Mouse (Mus musculus): Measurements from ENCODE around the gene Kpna6.

Gene Kpna6

DNA sequence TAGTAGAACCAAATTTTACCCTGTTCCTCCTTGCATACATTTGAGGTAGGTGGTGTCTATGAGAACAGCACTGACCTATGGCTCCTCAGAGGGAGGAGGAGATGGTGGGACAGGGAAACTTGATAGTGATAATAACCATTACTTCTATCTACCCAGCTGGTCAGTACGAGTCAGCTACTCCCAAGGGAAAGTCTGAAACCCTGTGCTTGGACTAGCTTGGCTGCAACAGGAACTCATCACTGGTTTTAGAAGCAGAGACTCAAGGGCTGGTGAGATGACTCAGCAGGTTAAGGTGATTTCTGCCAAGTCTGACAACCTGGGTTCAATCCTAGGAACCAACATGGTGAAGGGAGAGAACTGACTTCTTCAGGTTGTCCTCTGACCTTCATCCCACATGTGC, 23.9 kb downstream of the Kpna6 start:
- no peak for DNase-seq (ENCODE audit: low read depth)

- peak; percentile 28 for DNase-seq (ENCODE audit: low read depth)
Observed at GRCm38 (mm10) chr4:129645204-129645603, 27.4 kb downstream of the Kpna6 start.

DNA sequence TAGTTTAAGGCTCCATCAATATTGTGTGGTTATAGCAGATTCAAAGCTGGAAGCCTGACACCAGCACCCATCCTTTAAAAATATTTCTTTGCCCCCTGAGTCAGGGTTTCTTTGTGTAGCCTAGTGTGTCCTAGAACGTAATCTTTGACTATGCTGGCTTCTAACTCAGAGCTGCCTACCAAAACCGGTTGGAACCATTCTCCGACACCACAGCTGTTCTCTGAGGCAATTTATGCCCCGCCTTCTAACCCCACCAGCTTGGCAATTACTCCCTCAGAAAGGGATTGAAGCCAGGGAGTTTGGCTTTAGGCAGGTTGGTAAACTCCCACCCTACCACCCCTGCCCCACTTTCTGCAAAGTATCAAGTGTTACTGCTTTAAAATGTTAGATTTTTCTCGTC, 30.8 kb downstream of the Kpna6 start:
- DNase-seq (ENCODE audit: low read depth): no peak

DNA sequence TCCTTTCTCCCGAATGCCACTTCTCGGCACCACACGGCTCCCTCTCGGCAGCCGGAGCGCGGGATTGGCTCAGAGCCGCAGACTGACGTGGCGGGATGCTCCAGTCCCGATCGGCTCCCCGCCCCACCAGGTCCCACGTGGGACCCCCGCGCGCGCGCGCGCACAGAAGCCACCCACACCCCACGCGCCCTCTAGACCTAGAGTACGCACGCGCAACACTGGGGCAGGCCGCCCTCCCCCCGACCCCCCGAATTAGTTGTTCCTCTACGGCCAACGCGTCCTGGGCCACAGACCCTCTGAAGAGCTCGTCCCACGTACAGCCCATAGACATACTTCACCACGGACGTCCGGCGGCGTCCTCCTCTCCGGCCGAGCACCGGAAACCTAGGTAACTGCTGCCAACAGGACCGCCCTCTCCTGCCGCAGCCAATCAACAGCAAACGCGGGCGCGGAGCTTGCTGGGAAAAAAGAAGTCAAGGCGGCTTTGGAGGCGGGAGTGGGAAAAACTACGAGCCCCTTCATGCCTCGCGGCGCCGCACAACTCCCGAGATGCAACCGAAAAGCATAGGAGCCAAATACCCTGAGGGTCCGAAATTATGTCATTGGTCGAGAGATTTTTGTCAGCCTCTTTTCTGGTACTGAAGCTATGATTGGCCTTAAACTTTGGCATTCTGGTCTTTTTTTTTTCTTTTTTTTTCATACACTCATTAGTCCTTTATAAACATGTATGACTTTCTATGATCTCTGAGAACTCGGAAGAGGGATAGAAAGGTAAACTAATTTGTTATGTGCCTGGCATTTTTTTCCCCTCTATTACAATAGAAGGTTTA, 31.7 kb downstream of the Kpna6 start, which contains the start of gene Txlna:
Gene Txlna, minus strand, starts transcription at position 428 of the 830 bp plus-strand sequence.
- peak; percentile 95 for DNase-seq (ENCODE audit: low read depth)

DNA sequence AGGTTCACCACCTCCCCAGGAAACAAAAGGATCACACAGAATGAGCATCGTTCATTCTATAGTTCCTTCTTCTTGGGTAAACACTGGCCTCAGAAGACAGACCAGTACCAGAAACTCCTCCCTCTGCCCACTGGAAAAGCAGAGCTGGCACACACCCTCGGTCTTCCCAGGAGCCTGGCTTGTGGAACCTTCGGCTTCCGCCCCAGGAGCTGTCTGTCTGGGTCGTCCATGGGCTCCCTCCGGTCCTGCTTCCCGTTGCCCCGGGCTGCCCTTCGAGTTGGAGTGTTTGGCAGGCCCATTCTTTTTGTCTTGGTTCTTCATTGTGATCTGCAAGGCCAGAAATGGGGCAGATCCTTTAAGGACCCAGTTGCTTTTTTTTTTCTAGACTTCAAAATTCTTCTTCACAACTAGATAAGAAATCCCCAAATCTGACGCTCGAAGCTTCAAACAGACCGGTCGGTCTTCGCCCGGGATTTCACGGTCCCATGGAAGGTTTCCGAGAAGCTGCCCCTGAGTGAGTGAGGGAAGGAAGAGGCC, 32.4 kb downstream of the Kpna6 start:
- no peak for DNase-seq (ENCODE audit: low read depth)

GRCm38 (mm10) chr4:129639221-129639620, 33.3 kb downstream of the Kpna6 start:
- DNase-seq (ENCODE audit: low read depth): no peak

DNA sequence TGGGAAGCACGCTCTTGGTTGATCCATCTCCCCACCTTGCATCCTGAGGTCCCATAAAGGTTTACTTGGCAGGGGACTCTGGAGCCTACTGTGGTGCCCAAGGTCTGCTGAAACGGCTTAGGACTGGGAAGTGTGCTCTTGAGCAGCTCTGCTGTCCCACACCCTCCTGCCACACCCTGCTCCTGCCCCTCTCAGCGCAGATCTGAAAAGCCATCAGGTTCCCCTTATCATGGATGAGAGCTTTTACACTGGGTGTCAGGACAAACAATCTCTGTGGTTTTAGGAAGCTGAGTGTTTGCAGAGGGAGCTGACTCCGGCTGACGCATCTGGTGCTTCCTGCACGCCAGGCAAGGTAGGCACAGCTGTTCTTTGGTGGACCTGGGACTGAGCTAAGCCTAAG, 38.7 kb downstream of the Kpna6 start:
- DNase-seq (ENCODE audit: low read depth): no peak

DNA sequence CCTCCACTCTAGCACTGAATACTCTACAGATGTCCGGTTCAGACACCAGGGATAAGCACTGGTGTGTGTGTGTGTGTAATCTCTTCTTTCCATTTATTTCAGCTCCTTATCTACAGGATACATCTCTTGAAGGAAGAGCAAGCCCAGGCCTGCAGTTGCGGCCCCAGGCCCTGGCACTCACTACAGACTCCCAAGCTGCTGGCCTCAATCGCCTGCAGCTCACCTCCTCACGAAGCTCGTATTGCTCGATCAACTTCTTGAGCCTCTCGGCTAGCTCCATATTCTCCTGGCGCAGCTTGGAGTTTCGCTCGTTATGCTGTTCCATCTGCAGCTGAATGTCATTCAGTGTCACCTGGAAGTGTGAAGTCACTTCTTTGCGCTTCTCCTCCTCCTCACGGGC, 40.7 kb downstream of the Kpna6 start:
- DNase-seq (ENCODE audit: low read depth): no peak

DNA sequence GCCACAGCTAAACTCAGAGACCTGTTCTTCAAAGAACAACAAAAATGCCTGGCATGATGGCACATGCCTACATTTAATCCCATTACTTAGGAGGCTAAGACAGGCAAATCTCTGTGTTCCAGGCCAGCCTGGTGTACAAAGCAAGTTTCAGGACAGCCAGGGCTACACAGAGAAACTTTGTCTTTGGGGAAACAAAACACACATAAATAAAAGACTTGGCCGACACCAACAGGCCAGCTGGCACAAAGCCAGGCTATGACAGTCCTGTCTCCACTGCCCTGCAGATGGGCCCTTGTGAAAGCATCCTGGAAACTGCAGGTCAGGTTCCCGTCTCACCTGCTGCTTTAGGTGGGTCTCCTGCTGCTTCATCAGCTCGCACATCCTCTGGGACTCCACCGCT, 41.6 kb downstream of the Kpna6 start:
- no peak for DNase-seq (ENCODE audit: low read depth)

DNA sequence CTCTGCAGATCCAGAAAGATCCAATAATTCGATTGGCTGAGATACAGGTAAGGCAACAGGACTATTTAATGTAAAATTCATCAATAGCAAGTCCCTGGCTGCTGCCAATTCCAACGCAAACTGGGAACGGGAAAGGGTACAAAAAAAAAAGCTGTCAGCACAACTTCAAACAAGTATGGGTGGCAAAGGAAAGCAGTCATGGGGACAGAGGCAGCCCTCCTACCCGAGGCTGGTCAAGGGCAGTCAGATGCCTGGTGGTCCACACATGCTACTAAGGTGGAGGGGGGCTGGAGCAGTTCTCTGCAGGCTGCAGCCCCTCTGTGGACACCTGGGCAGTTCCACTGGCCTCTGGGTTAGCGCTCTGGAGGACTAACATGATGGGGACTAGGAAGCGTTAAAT, 46.5 kb downstream of the Kpna6 start:
- no peak for DNase-seq (ENCODE audit: low read depth)

GRCm38 (mm10) chr4:129625496-129625895, 47.1 kb downstream of the Kpna6 start:
- no peak for DNase-seq (ENCODE audit: low read depth)

- DNase-seq (ENCODE audit: low read depth): peak; percentile 79
Observed at GRCm38 (mm10) chr4:129625029-129625370, 47.6 kb downstream of the Kpna6 start.

DNA sequence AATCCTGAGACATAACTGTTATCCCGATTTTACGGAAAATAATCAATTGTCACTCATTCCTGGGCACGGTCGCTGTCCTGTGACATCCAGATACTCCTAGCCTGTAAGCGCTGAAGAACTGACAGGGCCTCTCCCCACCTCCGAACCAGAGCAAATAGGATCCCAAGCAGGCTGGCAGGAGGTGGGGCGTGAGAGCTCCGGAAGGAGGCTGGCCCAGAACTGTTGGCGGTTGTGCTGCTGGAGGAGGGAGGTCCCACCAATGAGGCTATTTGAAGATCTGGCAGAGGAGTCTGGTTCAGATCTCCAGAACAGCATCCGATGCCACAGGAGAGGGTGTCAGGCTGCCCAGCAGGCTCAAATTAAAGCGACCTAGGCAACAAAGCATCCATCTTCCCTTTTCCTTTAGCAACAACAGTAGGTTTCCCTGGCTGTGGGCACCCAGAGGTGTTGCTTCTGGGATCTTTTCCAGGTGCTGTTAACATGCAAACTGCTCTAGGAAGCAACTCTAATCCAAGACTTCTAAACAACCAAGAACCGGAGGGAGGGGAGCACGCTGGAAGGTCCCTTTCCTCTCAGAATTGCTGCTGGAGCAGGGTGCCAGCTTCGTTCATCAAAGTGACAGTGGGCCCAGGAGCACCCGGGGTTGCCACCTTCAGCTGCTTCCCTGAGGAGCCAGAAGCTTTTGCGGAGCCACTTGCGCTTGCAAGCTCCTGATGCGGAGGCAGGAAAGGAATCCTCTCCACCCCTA, 48.1 kb downstream of the Kpna6 start:
- DNase-seq (ENCODE audit: low read depth): peak; percentile 94

DNA sequence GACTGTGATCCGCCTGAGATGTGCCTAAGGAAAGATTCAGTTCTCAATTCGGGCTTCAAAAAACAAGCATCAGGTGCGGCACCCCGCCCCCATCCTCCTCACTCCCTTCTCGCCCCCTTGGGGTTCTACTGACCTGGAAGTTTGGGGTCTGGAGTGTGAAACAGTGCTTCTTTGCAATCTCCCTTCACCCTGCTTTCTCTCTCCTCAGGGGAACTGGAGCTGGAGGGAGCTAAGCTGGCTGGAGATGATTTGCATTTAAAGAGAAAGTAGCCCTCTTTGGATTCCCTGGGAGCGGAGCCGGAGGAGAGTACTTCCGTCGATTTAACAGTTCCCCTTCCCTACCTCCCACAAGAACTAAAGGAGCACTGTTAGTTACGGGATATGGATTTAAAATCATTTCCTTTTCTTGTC, 48.9 kb downstream of the Kpna6 start, which contains the start of gene Ccdc28b:
Gene Ccdc28b, minus strand, starts transcription at position 267 of the 411 bp plus-strand sequence.
- no peak for DNase-seq (ENCODE audit: low read depth)

GRCm38 (mm10) chr4:129622803-129623535, 49.6 kb downstream of the Kpna6 start:
- no peak for DNase-seq (ENCODE audit: low read depth)

DNA sequence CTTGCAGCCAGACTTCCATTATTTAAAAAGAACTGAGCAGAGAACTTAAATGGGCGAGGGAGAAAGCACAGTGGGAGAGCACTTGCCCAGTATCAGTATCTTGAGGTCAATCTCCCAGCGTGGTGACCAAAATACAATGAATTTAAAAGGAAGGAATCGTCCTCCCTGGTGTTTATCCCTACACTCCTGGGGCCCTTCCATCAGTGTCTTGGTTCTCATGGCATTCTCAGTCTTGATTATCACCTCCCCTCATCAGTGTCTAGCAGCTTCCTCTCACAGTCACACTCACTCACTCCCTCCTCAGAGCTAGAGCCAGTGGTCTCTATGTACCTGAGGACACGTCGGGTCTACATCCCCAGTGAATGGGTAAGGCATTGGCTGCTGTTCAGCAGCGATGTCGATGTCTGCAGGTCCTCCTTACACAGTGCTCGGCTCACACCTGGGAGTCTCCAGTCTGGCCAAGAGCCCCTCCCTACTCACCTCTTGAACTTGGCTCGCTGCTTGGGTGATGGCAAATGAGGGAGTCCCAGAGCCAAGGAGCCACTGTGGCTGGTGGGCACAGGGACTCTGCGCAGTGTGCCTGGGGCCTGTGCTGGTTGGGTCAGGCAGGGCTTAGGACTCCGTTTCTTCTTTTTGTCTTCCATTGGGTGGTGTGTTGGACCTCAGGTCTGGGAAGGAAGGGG, 50.3 kb downstream of the Kpna6 start:
- DNase-seq (ENCODE audit: low read depth): no peak

DNA sequence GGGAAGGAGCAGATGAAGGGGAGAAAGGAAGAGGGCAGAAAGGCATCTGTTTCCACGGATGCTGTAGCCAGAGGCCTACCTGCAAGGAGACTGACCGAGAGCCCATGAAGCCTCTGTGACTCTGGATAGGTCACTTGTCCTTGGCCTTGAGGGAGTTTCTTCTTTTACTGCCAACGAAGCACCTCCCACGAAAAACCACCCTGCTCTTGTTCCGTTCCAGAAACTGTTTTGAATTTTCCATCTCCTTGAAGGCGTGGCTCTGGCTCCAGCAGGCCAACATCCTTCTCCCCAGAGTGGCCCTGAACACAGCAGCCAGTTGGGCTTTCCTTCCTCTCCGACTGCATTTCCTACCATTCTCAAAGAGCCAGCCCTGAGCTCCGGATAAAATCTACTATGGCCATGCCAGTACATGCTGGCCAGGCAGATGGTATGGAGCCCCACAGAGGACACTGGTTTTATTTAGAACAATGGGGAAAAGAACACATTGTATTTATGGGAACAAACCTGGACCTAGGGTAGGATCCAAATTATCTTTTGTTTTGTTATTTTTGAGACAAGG, 51.2 kb downstream of the Kpna6 start:
- no peak for DNase-seq (ENCODE audit: low read depth)

- DNase-seq (ENCODE audit: low read depth): no peak
Observed at GRCm38 (mm10) chr4:129620419-129621282, 51.9 kb downstream of the Kpna6 start.

DNA sequence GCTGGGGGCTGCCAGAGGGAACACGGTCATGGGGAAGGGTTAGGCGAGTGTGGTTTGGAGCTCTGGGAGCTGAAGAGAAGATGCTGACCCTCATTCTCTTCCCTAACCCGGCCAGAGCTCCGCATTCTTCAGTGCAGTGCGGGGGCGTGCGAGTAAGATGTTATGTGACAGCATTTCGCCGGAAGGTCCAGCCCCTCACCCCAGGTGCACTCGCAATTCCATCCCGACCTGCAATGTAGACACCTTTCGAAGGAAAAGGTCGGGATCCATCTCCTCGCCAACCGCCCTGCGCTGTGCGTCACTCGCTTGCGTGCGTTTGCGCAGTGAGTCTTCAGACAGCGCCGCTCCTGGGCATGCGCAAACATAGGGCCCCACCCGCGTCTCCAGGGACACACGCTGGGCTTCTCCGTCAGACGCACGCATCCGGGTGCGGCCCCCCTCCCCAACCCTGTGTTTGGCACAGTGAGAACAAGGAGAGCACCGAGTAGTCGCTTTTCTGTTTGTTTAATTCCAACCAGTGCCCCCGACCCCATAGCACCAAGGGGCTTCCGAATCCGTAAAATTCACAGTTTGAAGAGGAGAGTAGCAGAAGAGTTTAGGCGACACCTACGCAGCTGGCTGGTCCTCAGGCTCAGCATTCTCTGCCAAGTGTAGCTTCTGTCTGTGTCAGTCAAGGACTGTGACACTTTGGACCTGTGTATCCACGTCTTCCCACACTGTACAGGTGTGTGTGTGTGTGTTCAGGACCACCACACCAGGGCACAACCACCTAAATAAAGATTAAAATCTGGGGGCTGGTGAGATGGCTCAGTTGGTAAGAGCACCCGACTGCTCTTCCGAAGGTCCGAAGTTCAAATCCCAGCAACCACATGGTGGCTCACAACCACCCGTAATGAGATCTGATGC, 53.5 kb downstream of the Kpna6 start, which contains the start of gene Iqcc:
Gene Iqcc, minus strand, starts transcription at position 314 of the 906 bp plus-strand sequence.
- peak; percentile 96 for DNase-seq (ENCODE audit: low read depth)

Data from naive thymus-derived CD4-positive, alpha-beta T cell, adult 2 months (primary cell).